Mouse (Mus musculus): ENCODE data around the gene Kat6b. TPM values are rescaled to one million over a fixed set of nuclear protein-coding genes. Genes with fewer than 3 reads are reported as not detected.

The Kat6b gene
- total and polyA plus RNA-seq, 3 experiments, result 2.3 to 10.9 (median 8.0) TPM

DNA sequence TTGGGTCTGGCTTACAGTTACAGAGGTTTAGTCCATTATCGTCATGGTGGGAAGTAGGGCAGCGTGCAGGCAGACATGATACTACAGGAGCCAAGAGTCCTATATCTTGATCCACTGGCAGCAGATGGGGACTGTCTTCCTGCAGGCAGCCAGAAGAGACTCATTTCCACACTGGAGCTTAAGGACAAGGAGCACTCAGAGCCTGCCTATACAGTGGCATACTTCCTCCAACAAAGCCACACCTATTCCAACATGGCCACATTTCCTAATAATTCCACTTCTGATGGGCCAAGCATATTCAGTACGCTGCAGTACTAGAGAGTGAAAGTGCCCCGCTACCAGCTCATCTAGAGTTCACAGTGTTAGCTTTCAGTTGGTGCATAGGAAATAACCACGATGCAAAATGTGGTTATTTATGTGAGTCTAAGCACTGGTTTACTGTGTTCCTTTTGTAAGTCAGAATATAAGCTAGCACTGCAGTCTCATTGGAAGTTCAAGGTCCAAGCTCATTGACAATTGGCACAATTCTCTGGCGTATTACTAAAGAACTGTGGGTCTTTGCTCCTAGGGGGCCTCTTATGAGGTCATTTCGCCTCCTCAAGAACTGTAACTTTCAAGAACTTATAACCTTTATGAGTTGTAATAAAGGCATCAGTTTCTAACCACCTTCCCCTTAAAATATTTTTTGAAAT lies 86.2 kb downstream of the Kat6b start:
- TF ChIP-seq MEF2A (IDR thresholded peaks at IDR 0.05; ENCODE audit: borderline replicate concordance, low read depth, low read length) (no peak), MAFK (IDR thresholded peaks at IDR 0.05; ENCODE audit: insufficient replicate concordance, low read length) (no peak), EP300 (IDR thresholded peaks at IDR 0.05; ENCODE audit: low read length) (no peak), CHD1 (IDR thresholded peaks at IDR 0.05; ENCODE audit: low read depth, low read length) (no peak)
- H3K4me3 ChIP-seq (replicated peaks in 1 of 3; ENCODE audit: low read depth in 2 of 3, low read length in 2 of 3, poor library complexity in 1 of 3), result no peak overlapping the region
- H3K27ac ChIP-seq (ENCODE audit: insufficient read depth, low read depth), result no peak overlapping the region
- in situ Hi-C loops (cut with MboI; ENCODE audit: low pct_ligation_motif_present, low pct_unique_long_range_greater_than_20kb, low sequenced_read_pairs), result no loop called here
- H3K9me3 ChIP-seq (replicated peaks; ENCODE audit: low read length), result no peaks in the 10 kb centered on the region
- peaks cover 0 to 26% of the 10 kb centered on the region in 2 experiments; a peak in 2 of 4 replicates for H3K4me1 ChIP-seq (ENCODE audit: control insufficient read depth in 1 of 2, insufficient read depth in 2 of 2)
- no peaks in the 10 kb centered on the region; the same call in 1 of the 2 replicates for H3K79me2 ChIP-seq (replicated peaks; ENCODE audit: control insufficient read depth, extremely low read depth, insufficient read depth, poor library complexity, severe bottlenecking)
- no peak overlapping the region for H3K4me2 ChIP-seq (ENCODE audit: insufficient read depth, low read depth, poor library complexity, severe bottlenecking)
- no peak for DNase-seq (ENCODE audit: extremely low read depth)
- no peaks in the 10 kb centered on the region for H3K27me3 ChIP-seq (replicated peaks)
- no peak overlapping the region for H3K9ac ChIP-seq (ENCODE audit: insufficient read depth, low read depth)
- dilution Hi-C loops (cut with MboI; ENCODE audit: extremely low pct_ligation_motif_present, extremely low pct_unique_long_range_greater_than_20kb, low sequenced_read_pairs), result no loop called here
- H3K36me3 ChIP-seq (replicated peaks in 1 of 2; ENCODE audit: control insufficient read depth in 1 of 2, insufficient read depth in 1 of 2, low read length in 1 of 2), result peaks cover 0 to 9% of the 10 kb centered on the region in 2 experiments

DNA sequence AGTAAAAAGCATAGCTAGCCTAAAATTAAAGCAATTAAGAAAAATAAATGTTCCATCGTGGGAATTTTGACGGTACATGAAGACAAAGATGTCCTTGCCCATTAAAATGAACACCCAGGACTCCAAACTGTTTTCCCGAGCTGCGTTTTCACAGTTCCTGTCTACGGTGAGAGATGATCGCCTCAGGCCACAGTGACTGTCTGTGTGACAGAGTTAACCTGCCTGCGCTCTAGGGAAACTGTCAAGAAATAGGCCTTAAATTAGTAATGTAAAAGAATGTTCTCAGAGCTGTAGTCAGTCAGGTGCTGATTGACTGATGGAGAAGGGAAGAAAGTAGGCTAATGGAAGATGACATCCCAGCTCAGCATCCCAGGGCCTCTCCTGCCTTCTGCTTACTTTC lies 87.6 kb downstream of the Kat6b start:
- TF ChIP-seq NELFE (IDR thresholded peaks at IDR 0.05; ENCODE audit: low read depth, low read length) (no peak), ZMIZ1 (IDR thresholded peaks at IDR 0.05; ENCODE audit: low read depth, low read length) (no peak), USF2 (conservative IDR thresholded peaks at IDR 0.05; ENCODE audit: low read depth, low read length) (no peak), NRF1 (IDR thresholded peaks at IDR 0.05; ENCODE audit: low read depth, low read length) (no peak), ELF1 (IDR thresholded peaks at IDR 0.05; ENCODE audit: low read depth, low read length) (no peak)

DNA sequence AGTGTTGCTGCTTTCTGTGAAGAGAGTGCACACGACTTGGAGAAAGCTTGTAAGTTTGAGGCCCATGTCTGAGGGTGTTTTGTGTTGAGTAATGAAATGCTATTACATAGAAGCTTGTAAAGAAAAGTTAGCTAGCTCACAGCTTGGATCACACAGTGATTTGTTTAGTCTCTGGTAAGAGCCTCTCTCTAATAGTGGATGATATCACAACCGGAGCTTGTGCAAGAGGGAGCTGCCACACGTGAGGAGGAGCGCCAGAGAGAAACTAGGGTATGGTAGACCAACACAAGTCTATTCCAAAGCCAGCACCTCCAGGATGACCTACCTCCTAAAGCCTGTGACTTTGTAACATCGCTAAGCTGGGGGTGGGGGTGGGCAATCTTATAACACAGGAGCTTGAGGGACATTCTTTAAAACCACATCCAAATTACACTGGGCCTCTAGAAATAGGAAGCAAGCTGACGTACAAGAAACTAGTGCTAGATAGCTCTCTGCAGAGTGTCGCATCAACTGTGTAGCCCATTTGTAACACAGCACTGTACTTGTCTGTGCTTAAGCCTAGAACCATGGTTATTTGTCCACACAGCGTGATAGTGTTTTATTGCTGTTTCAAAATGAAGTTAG lies 93.6 kb downstream of the Kat6b start:
- Histone ChIP-seq H3K27me3 (replicated peaks) (no peaks in the 10 kb centered on the region), H3K9me3 (replicated peaks; ENCODE audit: low read length) (no peaks in the 10 kb centered on the region), H3K27ac (ENCODE audit: insufficient read depth, low read depth) (no peak overlapping the region), H3K79me2 (replicated peaks; ENCODE audit: control insufficient read depth, extremely low read depth, insufficient read depth, poor library complexity, severe bottlenecking) (peaks cover 2% of the 10 kb centered on the region; the same call in 1 of the 2 replicates), H3K4me3 (replicated peaks in 1 of 3; ENCODE audit: low read depth in 2 of 3, low read length in 2 of 3, poor library complexity in 1 of 3) (no peak overlapping the region), H3K4me1 (ENCODE audit: control insufficient read depth in 1 of 2, insufficient read depth in 2 of 2) (peaks cover 7 to 20% of the 10 kb centered on the region in 2 experiments; a peak in 2 of 4 replicates), H3K9ac (ENCODE audit: insufficient read depth, low read depth) (no peak overlapping the region), H3K4me2 (ENCODE audit: insufficient read depth, low read depth, poor library complexity, severe bottlenecking) (peak overlapping the region; percentile 50; the same call in 1 of the 2 replicates), H3K36me3 (replicated peaks in 1 of 2; ENCODE audit: control insufficient read depth in 1 of 2, insufficient read depth in 1 of 2, low read length in 1 of 2) (peaks cover 2 to 4% of the 10 kb centered on the region in 2 experiments)
- dilution Hi-C loops (cut with MboI; ENCODE audit: extremely low pct_ligation_motif_present, extremely low pct_unique_long_range_greater_than_20kb, low sequenced_read_pairs) (no loop called here), in situ Hi-C loops (cut with MboI; ENCODE audit: low pct_ligation_motif_present, low pct_unique_long_range_greater_than_20kb, low sequenced_read_pairs) (no loop called here)
- TF ChIP-seq SMC3 (IDR thresholded peaks at IDR 0.05; ENCODE audit: low read depth, low read length) (no peak), CTCF (conservative IDR thresholded peaks at IDR 0.05 in 1 of 2, IDR thresholded peaks at IDR 0.05 in 1 of 2; ENCODE audit: low read depth in 2 of 2, low read length in 2 of 2) (no peak)
- peak; percentile 52 for DNase-seq (ENCODE audit: extremely low read depth)

More for the DNA sequence above, 87.6 kb downstream of the Kat6b start:
- in situ Hi-C loops (cut with MboI; ENCODE audit: low pct_ligation_motif_present, low pct_unique_long_range_greater_than_20kb, low sequenced_read_pairs) (no loop called here), dilution Hi-C loops (cut with MboI; ENCODE audit: extremely low pct_ligation_motif_present, extremely low pct_unique_long_range_greater_than_20kb, low sequenced_read_pairs) (no loop called here)
- peaks cover 0 to 26% of the 10 kb centered on the region in 2 experiments; a peak in 2 of 4 replicates for H3K4me1 ChIP-seq (ENCODE audit: control insufficient read depth in 1 of 2, insufficient read depth in 2 of 2)
- H3K27ac ChIP-seq (ENCODE audit: insufficient read depth, low read depth), result no peak overlapping the region
- no peak for DNase-seq (ENCODE audit: extremely low read depth)
- no peaks in the 10 kb centered on the region for H3K9me3 ChIP-seq (replicated peaks; ENCODE audit: low read length)
- H3K4me2 ChIP-seq (ENCODE audit: insufficient read depth, low read depth, poor library complexity, severe bottlenecking), result no peak overlapping the region
- no peaks in the 10 kb centered on the region; the same call in 1 of the 2 replicates for H3K79me2 ChIP-seq (replicated peaks; ENCODE audit: control insufficient read depth, extremely low read depth, insufficient read depth, poor library complexity, severe bottlenecking)
- H3K36me3 ChIP-seq (replicated peaks in 1 of 2; ENCODE audit: control insufficient read depth in 1 of 2, insufficient read depth in 1 of 2, low read length in 1 of 2), result peaks cover 0 to 5% of the 10 kb centered on the region in 2 experiments
- H3K27me3 ChIP-seq (replicated peaks), result no peaks in the 10 kb centered on the region
- no peak overlapping the region for H3K9ac ChIP-seq (ENCODE audit: insufficient read depth, low read depth)
- H3K4me3 ChIP-seq (replicated peaks in 1 of 3; ENCODE audit: low read depth in 2 of 3, low read length in 2 of 3, poor library complexity in 1 of 3), result no peak overlapping the region

Data from CH12.LX (cell line).